Mouse (Mus musculus) kidney, postnatal 36 days (tissue): Measurements from ENCODE around the gene Smim26.
A peak's percentile ranks its signal among the peaks of the same experiment; 100 is the strongest.
"Not testable (repeated sequence)": the region's sequence is repeated elsewhere in the genome, so short reads cannot be mapped to it uniquely, and the experiment has no call there.

Experiments used
- DNase-seq, 2 experiments: peaks; one replicate each; pipeline ENCODE4 v3.0.0; 2021 to 2022; ENCODE audit warnings: mixed read lengths in 2 of 2

Gene Smim26

DNA sequence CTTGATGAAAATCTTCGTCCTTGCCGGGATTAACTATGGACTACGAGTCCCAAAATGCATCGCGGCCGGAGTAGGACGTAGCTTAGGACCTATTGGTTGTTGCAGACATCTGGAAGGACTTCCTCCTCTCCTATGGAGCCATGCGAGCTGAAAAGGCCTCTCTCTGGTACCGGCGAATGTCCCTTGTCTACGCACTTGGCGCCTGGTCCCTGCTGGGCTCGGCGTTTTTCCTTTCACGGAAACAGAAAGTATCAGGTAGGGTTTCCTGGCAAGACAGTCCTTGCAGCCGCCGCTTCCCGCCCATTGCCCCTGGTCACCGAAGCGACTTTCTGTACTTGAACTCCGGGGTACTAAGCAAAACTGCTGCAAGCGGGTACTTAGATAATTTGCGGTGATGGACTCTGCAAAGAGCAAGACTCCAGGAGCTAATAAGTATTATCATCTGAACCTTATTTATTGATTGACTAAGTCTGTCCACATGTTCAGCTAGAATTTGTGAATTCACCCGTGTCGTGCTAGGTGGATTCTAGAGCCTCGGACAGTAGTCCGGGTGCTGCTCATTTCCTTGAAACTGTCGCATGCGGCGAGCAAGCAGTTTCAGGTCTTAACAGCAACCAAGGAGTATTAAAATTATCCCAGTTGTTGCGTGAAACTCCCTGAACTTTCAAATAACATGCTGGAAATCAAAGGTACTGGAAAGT is at the start of gene Smim26:
Smim26 (plus strand) TSS at position 104 of the 701 bp plus-strand sequence.
- DNase-seq = peak; percentile 88

DNA sequence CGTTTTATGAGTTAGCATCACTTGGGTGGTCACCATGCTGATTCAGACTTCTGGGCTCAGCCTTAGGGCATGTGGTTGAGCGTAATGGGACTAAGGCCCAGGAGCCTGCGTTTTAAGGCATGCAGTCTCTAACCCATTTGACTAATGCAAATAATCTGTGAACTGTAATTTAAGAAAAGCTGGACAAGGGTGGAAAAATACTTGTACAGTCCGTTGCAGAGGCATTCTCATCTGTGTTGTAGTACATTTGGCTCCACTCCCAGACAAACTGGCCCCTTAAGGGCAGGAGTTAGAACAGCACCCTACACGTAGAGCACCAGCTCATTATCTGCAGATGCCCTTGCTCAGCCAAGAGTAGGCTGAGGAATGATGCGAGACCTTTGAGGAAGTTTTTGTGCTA is 49.2 kb upstream of the Smim26 start:
- peak; percentile 66 to 75 for DNase-seq

DNA sequence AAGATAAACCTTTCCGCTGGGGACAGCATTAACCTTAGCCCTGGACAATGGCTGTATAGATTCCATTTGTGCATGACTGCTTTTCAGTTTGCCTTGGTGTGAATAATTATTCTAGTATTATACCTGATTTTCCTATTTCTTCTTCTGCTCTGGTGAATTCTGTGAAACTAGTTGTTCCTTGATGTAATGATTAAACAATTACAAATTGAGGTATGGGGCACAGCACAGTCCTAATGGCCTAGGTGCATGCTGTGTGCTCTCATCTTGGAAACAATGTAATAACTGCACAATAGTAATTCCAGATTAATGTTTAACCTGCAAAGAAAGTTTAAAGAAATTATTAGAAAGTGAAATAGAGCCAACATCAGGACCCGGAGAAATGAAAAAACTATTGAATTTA is 48.8 kb upstream of the Smim26 start:
- no peak for DNase-seq

DNA sequence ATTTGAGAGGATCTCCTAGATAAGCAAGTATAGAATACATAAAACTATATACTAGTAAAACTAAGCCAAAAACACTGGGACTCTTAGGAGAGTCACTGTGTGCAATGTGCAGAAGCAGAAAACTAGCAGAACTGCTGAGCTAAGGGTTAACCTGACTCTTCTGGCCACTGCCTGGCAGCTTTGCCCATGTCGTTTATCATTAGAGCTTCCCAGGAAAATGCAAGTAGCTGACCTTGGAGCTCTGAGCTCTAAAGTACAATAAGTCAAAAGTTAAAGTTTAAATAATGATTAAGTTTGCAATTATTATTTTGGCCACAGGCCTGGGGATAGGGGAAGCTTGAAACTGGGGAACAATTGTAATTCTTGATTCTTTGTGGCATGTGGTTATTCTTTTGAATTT is 48.4 kb upstream of the Smim26 start:
- peak; percentile 43 to 85 for DNase-seq

DNA sequence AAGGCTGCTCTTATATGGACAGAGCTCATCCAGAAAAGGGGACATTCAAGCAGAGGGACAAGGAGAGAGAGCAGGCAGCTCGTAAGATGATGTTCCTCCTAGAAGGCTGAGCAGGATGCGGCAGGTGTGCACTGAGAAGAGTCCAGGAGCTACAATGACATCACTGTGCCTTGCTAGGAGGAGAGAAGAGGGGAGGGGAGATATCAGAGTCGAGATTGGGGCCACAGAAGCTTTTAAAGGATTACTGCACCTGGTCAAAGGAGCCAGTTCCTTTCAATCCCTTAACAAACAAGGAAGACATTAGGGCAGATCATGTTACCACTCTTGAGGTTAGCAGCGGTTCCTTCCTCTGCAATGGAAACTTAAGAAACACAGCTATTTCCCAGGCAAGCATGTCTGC is 46.3 kb upstream of the Smim26 start:
- no peak for DNase-seq

DNA sequence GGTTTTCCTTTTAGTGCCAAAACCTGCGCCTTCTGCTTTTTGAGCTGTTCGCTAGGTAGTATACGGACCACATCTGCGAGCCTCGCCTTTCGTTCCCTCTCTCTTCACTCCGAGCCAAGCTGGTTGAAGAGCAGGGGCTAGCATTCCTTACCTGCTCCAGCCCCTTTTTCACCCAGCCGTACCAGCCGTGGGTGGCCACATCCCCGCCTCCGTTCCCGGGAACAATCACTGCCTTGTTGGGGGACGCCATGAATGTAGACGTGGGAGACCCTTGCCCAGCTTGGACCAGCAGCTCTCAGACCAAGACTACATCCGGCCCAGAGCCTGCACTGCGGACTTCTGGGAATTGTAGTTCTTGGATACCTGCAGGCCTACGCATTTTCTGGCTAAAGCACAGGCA is 43.3 kb upstream of the Smim26 start, which contains the start of gene Rbbp9:
Rbbp9 (minus strand) TSS at position 341 of the 400 bp plus-strand sequence.
- peak; percentile 72 to 76 for DNase-seq

DNA sequence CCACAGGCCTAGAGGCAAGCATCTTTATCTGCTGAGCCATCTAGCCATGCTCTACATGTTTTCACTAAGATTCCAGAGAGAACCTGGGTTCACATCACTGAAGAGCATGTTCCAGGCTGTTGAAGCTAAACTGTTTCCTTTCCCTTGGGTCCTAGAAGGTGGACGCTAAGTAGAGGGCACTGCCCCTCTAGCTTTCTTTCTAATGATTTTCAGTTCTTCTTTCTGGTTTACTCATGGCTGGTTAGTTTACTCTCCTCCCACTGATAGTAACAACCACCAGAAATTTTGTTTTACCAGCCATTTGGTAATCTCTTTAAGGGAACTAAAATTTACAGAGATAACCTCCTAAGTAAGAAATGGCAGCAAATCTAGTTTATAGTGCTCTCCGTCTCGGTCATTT is 39.9 kb upstream of the Smim26 start:
- no peak for DNase-seq

DNA sequence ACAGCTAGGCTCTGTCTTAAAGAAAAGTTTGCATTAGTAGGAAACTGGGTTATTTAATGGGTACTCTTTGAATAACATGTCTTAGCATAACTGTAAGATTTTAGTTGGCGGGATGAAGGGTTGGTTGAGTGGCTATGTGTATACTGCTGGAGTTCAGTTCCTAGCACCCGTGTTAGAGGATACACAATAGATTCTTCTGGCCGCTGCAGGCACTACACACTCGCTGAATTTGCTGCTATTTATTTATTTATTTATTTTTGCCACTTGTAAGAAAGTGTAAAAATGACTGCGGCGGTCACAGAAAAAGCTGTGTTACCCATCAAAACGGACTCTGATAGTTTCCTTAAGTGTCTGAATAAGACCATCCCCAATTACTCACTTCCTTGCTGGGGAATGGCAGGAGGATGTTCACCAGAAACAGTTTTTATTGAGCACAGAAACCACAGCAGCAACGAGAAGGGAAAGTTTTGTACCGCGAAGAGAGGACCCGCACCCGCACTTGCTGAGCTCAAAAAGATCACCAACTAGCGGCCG is 38.5 kb upstream of the Smim26 start:
- no peak for DNase-seq

DNA sequence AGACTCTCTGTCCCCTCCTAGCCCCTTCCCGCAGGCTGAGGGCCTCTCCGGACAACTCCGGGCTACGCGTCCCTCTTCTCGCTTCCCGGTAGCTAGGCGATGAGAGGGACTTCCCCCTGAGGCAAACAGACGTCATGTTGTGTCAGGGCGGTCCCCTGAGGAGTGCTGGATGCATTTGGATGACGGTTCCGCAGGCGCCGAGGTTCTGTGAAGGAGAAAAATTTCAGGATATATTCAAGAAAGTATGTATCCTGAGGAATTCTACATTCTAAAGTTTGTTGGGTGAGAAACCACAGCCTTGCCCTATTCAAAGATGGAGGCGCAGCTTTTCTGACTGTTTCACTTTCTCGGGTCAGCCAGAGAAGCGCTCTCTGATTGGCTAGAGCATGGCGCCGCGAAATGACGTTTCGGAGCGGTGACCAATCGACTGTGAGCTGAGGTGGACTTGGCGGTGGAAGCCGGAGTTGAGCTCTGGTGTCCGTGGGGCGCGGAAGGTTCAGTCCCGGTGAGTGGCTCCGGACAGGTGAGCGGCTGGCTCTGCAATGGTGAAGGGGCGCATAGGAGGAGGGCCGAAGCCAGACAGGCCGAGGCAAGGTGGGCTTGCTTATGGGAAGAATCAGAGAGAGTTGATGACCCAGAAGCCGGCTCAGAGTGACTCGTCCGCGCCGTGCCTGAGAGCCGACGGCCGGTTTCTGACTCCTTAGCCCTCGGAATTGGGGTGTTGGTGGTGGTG is 37.9 kb upstream of the Smim26 start, which contains the start of gene Sec23b:
Sec23b (plus strand) TSS at position 410 of the 733 bp plus-strand sequence.
- DNase-seq = peak; percentile 97 to 98

DNA sequence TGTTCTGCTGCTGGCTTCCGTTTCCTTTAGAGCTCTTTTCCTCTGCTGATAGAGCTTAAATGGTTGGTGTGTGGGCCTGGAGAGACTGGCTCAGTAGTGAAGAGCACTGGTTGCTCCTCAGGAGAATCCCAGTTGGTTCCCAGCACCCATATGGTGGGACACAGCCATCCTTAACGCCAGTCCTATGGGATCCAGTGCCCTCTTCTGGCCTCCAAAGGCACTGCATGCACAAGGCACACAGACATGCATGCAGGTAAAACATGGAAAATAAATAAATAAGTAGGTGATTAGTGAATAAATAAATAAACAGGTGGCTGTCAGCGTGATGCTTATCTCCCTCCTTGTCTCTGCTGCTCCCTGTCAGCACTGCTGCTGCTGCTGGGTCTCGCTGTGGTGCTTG is 5.1 kb upstream of the Smim26 start:
- DNase-seq = no peak

DNA sequence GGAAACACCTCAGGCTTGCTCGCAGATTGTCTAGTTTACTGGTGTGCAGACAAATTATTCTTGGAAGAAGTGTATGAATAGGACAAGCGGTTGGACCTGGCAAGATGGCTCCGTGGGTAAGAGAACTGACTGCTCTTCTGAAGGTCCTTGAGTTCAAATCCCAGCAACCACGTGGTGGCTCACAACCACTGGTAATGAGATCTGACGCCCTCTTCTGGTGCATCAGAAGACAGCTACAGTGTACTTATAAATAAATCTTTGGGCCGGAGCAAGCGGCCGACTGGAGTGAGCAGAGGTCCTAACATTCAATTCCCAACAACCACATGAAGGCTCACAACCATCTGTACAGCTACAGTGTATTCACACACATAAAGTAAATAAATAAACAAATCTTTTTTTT is 818 bp upstream of the Smim26 start:
- DNase-seq = not testable (repeated sequence)

DNA sequence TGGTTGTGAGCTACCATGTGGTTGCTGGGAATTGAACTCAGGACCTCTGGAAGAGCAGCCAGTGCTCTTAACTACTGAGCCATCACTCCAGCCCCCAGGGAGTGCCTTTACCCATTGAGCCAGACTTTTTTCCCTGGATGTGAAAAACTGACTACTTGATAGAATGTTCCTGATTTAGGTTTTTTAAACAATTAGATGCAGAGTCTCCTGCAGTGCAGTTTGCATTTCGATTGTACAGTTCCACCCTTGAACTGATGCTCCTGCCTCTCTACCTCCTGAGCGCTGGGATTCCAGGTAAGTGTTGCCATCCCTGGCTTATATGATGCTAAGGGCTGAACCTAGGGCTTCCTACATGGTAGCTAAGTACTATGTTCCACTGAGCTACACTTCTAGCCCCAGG is 4.2 kb downstream of the Smim26 start:
- no peak for DNase-seq

DNA sequence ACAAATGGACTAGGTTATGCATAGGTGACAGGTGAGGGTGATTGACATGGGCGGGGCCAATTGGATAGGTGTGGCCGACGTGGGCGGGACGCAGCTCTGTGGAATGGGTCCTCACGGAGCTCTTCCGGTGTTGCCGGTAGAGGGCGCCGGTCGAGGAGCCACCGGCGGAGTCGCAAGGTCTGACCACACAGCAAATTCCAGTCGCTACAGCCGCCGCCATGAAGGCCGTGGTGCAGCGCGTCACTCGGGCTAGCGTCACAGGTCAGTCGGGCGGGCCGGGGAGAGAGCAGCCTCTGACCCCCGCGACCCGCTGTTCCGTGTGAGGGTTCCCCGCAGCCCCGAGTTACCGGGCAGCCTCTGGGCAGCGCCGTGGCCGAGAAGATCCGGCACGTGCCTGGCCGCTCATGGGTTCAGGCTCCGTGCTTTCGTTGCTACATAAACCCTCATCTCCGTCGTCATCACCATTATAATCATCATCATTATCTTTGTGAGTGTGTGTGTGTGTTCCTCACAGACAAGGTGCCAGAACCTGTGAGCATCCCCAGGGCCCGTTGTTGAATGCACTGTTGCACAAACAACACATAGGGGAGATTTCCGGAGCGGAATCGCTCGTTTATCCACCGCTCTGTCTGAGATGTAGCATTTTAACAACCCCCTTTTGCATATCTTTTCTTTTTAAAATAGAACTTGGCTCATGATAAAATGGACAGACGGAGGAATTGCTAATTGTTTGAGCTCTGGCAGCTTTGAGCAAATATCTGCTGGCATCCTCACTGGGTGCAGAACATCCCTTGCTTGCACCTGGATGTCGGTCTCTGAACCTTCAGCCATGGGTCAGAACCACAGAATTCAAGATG is 6.2 kb downstream of the Smim26 start, which contains the start of gene Dtd1:
Dtd1 (plus strand) TSS at position 67 of the 857 bp plus-strand sequence.
- peak; percentile 94 to 97 for DNase-seq

DNA sequence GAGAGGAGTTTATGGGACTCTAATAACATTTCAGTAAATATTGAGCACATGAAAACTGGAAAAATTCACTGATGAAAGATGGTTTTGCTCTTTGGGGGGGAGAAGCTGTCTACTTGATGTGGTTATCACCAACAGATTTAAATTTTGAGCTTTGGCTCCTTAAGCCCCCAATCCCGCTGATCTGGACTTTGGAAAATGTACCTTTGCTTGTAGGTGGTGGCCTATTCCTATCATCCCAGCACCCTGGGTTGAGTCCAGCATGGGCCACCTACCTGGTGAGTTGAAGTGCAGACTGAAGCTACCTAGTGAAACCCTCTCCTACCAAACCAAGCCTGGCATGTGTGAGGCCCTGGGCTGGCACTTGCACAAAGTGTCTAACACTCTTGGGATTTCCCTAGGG is 7.7 kb downstream of the Smim26 start:
- DNase-seq = no peak

DNA sequence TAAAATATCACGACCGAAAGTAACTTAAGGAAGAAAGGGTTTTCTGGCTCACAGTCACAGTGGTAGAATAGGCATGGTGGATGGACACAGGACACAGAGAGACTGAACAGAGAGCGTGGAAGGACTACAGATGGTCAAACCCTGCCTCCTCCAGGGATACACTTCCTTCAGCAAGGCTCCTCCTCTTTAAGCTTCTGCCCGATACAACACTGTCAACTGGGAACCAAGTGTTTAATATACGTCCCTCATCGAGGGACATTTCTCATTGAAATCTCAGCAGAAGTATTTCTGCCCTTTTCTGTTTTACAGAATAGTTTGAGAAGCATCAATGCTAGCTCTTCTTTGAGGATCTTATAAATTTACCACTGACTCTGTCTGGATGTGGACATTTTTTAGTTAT is 20.1 kb downstream of the Smim26 start:
- DNase-seq = no peak

DNA sequence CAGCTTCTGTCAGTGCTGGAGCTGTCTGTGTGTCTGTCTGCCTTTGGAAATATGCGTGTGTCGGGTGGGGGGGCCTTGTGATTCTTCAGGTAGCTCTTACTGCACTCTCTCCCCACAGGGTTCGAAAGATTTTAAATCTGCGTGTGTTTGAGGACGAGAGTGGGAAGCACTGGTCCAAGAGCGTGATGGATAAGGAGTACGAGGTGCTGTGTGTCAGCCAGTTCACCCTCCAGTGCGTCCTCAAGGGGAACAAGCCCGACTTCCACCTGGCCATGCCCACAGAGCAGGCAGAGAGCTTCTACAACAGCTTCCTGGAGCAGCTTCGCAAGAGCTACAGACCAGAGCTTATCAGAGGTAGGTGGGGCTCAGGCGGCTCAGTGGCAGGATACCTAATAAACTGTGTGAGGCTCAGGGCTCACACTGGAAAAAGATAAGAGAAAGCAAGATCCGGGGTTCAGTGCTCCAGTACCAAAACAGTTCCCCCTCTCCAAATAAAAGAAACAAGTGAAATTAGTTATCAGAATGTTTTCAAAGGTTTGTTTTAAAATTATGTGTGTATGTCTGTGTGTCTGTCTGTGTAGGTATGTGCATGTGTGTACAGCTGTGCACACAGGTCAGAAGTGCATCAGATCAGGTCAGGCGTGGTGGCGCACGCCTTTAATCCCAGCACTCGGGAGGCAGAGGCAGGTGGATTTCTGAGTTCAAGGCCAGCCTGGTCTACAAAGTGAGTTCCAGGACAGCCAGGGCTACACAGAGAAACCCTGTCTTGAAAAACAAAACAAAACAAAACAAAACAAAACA is 23.4 kb downstream of the Smim26 start:
- DNase-seq = no peak

DNA sequence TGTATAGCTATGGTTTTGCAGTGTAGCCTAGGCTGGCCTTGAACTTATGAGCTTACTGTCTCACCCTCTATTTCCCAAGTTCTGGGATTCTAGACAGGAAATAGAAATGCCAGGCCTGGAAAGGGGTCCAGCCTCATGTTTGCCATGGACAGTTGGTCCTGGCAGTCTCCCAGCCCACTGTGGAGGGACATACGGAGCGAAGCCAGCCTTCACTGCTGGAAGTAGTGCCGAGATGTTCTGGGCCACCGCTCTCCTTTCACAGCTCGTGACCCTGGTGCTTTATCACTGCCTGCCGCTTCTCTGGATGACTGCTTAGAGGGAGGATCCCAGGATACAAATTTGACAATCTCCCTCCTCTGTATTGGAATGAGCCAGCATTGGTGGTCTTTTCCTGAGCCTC is 27.6 kb downstream of the Smim26 start:
- DNase-seq = no peak

DNA sequence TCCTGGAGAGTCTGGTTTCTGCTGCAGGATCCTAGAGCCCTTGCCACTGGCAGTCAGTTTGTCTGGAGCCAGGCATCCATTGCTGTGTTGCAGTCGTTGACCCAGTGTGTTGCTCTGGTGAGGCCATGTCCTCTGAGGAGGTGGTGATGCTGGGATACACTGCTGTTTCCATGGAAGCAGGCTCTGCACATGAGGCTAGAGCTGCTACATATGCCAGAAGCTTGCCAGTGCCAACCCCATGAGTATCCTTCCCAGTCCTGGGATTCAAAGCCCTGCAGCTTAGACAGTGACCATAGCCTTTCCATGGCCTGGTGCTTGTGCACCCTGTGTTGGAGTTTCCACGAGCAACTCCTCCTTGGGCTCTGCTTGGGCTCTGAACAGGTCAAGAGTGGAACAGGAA is 39.7 kb downstream of the Smim26 start:
- DNase-seq = no peak

DNA sequence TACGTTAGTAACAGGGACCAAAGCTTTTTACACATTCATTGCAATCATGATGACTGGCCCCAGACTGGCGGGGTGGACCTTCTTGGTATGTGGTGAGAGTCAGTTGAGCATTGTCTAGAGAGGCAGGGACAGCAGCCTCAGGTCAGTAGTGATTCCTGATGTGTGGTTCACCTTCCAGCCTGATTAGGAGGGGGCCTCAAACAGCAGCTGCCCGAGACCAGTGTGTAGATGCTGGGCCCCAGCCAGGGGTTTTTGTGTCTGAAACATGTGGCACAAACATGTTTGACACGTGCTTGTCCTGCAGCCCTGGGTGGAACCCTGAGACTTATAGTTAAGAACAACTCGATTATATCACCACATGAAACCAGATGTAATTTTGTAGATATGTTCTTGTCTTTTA is 40.4 kb downstream of the Smim26 start:
- DNase-seq = peak; percentile 18 to 27

DNA sequence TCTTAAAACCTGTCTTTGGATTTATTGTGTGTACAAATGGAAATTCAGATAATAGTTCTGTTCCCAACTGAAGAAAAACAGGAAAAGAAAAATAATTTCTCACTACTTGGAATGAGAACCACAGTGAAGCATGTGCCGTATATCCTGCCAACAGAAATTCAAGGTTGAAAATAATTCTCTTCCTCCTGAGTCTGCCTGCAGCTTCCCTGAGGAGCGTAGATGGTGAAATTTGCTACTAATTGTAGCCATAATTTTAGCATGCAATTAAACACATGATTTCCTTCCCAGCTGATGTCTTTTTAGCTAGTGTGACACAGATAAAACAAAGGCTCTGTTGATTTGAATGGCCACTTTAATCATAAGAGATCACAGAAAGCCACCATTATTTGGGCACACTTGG is 40.9 kb downstream of the Smim26 start:
- DNase-seq = no peak

DNA sequence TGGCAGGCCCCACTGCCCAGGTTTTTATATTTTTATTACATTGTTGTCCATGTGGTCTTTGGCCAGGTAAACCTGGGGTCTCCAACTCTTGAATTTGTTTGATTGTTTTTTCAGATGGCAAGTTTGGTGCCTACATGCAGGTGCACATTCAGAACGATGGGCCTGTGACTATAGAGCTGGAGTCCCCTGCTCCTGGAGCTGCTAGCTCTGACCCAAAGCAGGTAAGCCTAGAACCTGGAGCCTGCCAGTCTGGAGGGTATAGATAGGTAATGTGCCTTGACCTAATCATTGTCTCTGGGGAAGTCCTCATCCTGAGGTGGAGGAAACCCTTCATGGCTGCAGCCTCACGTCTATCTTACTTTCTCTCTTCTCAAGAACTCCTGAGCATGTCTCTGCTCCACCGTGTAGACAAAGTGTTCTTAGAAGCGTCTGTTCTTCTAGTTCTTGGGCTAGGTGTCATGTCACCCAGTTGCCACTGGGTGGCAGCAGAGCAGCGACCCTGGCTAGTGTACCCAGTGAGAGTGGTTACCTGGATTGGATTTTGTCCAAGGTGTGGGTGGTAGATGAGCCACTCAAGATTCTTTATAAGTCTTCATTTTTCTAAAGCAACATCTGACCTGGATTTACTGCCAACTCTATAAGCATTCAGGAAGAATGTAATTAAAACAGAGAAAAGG is 41.9 kb downstream of the Smim26 start:
- DNase-seq = peak; percentile 56 to 76
